Mouse (Mus musculus): ENCODE data around the gene Ski. TPM values are rescaled to one million over a fixed set of nuclear protein-coding genes. Genes with fewer than 3 reads are reported as not detected.

Gene Ski
- polyA plus RNA-seq, 1 experiment from 2014 or later, result 11.0 TPM

GRCm38 (mm10) chr4:155122444-155123040, 99.8 kb downstream of the Ski start:
- Histone ChIP-seq H3K27ac (peak overlapping the region; percentile 85), H3K27me3 (no peaks in the 10 kb centered on the region), H3K4me3 (no peak overlapping the region), H3K36me3 (no peaks in the 10 kb centered on the region), H3K4me2 (peak overlapping the region; percentile 37), H3K9ac (no peak overlapping the region), H3K4me1 (replicated peaks) (peaks cover 72% of the 10 kb centered on the region), H3K9me3 (replicated peaks) (no peaks in the 10 kb centered on the region)
- ATAC-seq (replicated peaks; ENCODE audit: insufficient number of reproducible peaks, insufficient read depth, low FRiP score, low read depth), result peak; percentile 56
- 12% methylated on average over 16 of the region's 16 CpGs for WGBS

- ATAC-seq (replicated peaks; ENCODE audit: insufficient number of reproducible peaks, insufficient read depth, low FRiP score, low read depth), result no peak
- no peak overlapping the region for H3K9ac ChIP-seq
These were observed 100.4 kb downstream of the Ski start for GRCm38 (mm10) chr4:155121915-155122443.

GRCm38 (mm10) chr4:155121222-155121621, 101.2 kb downstream of the Ski start:
- H3K27ac ChIP-seq, result no peak overlapping the region; the same call in 1 of the 2 replicates
- no peak overlapping the region for H3K9ac ChIP-seq
- no peaks in the 10 kb centered on the region for H3K27me3 ChIP-seq
- no peaks in the 10 kb centered on the region for H3K9me3 ChIP-seq (replicated peaks)
- H3K4me3 ChIP-seq, result no peak overlapping the region
- H3K4me1 ChIP-seq (replicated peaks), result peaks cover 62% of the 10 kb centered on the region
- H3K4me2 ChIP-seq, result no peak overlapping the region
- ATAC-seq (replicated peaks; ENCODE audit: insufficient number of reproducible peaks, insufficient read depth, low FRiP score, low read depth), result no peak
- 73% methylated on average over 6 of the region's 6 CpGs for WGBS
- H3K36me3 ChIP-seq, result no peaks in the 10 kb centered on the region

More at GRCm38 (mm10) chr4:155121915-155122443, 100.4 kb downstream of the Ski start:
- Histone ChIP-seq H3K9me3 (replicated peaks) (no peaks in the 10 kb centered on the region), H3K4me3 (no peak overlapping the region), H3K27ac (peak overlapping the region; percentile 85), H3K27me3 (no peaks in the 10 kb centered on the region), H3K4me1 (replicated peaks) (peaks cover 69% of the 10 kb centered on the region), H3K4me2 (peak overlapping the region; percentile 37; the same call in 1 of the 2 replicates), H3K36me3 (no peaks in the 10 kb centered on the region)
- WGBS, result 68% methylated on average over 6 of the region's 6 CpGs

GRCm38 (mm10) chr4:155120583-155120982, 101.8 kb downstream of the Ski start:
- peaks cover 55% of the 10 kb centered on the region for H3K4me1 ChIP-seq (replicated peaks)

GRCm38 (mm10) chr4:155120038-155120437, 102.4 kb downstream of the Ski start:
- H3K36me3 ChIP-seq, result no peaks in the 10 kb centered on the region
- WGBS, result 88% methylated on average over 7 of the region's 7 CpGs
- no peak for ATAC-seq (replicated peaks; ENCODE audit: insufficient number of reproducible peaks, insufficient read depth, low FRiP score, low read depth)
- H3K4me1 ChIP-seq (replicated peaks), result peaks cover 50% of the 10 kb centered on the region
- H3K9me3 ChIP-seq (replicated peaks), result no peaks in the 10 kb centered on the region
- H3K9ac ChIP-seq, result no peak overlapping the region
- no peak overlapping the region for H3K4me3 ChIP-seq
- H3K27ac ChIP-seq, result no peak overlapping the region
- H3K4me2 ChIP-seq, result no peak overlapping the region
- no peaks in the 10 kb centered on the region for H3K27me3 ChIP-seq

More at GRCm38 (mm10) chr4:155120583-155120982, 101.8 kb downstream of the Ski start:
- H3K9me3 ChIP-seq (replicated peaks), result no peaks in the 10 kb centered on the region
- H3K4me2 ChIP-seq, result no peak overlapping the region
- WGBS, result 57% methylated on average over 5 of the region's 5 CpGs
- no peaks in the 10 kb centered on the region for H3K27me3 ChIP-seq
- H3K36me3 ChIP-seq, result no peaks in the 10 kb centered on the region
- ATAC-seq (replicated peaks; ENCODE audit: insufficient number of reproducible peaks, insufficient read depth, low FRiP score, low read depth), result no peak
- H3K27ac ChIP-seq, result no peak overlapping the region
- H3K4me3 ChIP-seq, result no peak overlapping the region
- H3K9ac ChIP-seq, result no peak overlapping the region; the same call in 1 of the 2 replicates

- Histone ChIP-seq H3K4me2 (no peak overlapping the region), H3K9ac (no peak overlapping the region), H3K27me3 (no peaks in the 10 kb centered on the region), H3K4me1 (replicated peaks) (peaks cover 47% of the 10 kb centered on the region), H3K4me3 (no peak overlapping the region), H3K9me3 (replicated peaks) (no peaks in the 10 kb centered on the region), H3K36me3 (no peaks in the 10 kb centered on the region), H3K27ac (no peak overlapping the region)
- 94% methylated on average over 10 of the region's 10 CpGs for WGBS
- no peak for ATAC-seq (replicated peaks; ENCODE audit: insufficient number of reproducible peaks, insufficient read depth, low FRiP score, low read depth)
These were observed 104.1 kb downstream of the Ski start for GRCm38 (mm10) chr4:155118278-155118677.

GRCm38 (mm10) chr4:155117396-155117978, 104.9 kb downstream of the Ski start:
- ATAC-seq (replicated peaks; ENCODE audit: insufficient number of reproducible peaks, insufficient read depth, low FRiP score, low read depth), result no peak
- H3K27me3 ChIP-seq, result no peaks in the 10 kb centered on the region
- no peak overlapping the region for H3K27ac ChIP-seq
- no peaks in the 10 kb centered on the region for H3K36me3 ChIP-seq
- 73% methylated on average over 6 of the region's 6 CpGs for WGBS
- H3K9ac ChIP-seq, result no peak overlapping the region
- no peaks in the 10 kb centered on the region for H3K9me3 ChIP-seq (replicated peaks)
- H3K4me1 ChIP-seq (replicated peaks), result peaks cover 39% of the 10 kb centered on the region
- no peak overlapping the region for H3K4me3 ChIP-seq
- H3K4me2 ChIP-seq, result no peak overlapping the region

GRCm38 (mm10) chr4:155116607-155117006, 105.8 kb downstream of the Ski start:
- WGBS, result 74% methylated on average over 4 of the region's 4 CpGs
- H3K4me2 ChIP-seq, result no peak overlapping the region
- H3K4me3 ChIP-seq, result no peak overlapping the region
- no peaks in the 10 kb centered on the region for H3K27me3 ChIP-seq
- H3K36me3 ChIP-seq, result no peaks in the 10 kb centered on the region
- peaks cover 32% of the 10 kb centered on the region for H3K4me1 ChIP-seq (replicated peaks)
- H3K9me3 ChIP-seq (replicated peaks), result no peaks in the 10 kb centered on the region
- no peak overlapping the region for H3K9ac ChIP-seq
- H3K27ac ChIP-seq, result no peak overlapping the region
- no peak for ATAC-seq (replicated peaks; ENCODE audit: insufficient number of reproducible peaks, insufficient read depth, low FRiP score, low read depth)

- no peaks in the 10 kb centered on the region for H3K27me3 ChIP-seq
- no peak overlapping the region for H3K4me2 ChIP-seq
- H3K4me3 ChIP-seq, result no peak overlapping the region
- H3K36me3 ChIP-seq, result no peaks in the 10 kb centered on the region
- H3K9ac ChIP-seq, result no peak overlapping the region
- no peaks in the 10 kb centered on the region for H3K9me3 ChIP-seq (replicated peaks)
- ATAC-seq (replicated peaks; ENCODE audit: insufficient number of reproducible peaks, insufficient read depth, low FRiP score, low read depth), result no peak
- H3K4me1 ChIP-seq (replicated peaks), result peaks cover 18% of the 10 kb centered on the region
- 0 out of 2 replicates have a peak overlapping the region, but pooled peaks have one; percentile 9 for H3K27ac ChIP-seq
- 60% methylated on average over 8 of the region's 8 CpGs for WGBS
These were observed 108.5 kb downstream of the Ski start for GRCm38 (mm10) chr4:155113766-155114410.

- no peak for ATAC-seq (replicated peaks; ENCODE audit: insufficient number of reproducible peaks, insufficient read depth, low FRiP score, low read depth)
- H3K27me3 ChIP-seq, result no peaks in the 10 kb centered on the region
- WGBS, result 63% methylated on average over 5 of the region's 5 CpGs
- peaks cover 11% of the 10 kb centered on the region for H3K4me1 ChIP-seq (replicated peaks)
- H3K4me2 ChIP-seq, result no peak overlapping the region
- no peak overlapping the region for H3K4me3 ChIP-seq
- no peak overlapping the region for H3K9ac ChIP-seq
- H3K27ac ChIP-seq, result no peak overlapping the region
- H3K9me3 ChIP-seq (replicated peaks), result no peaks in the 10 kb centered on the region
- H3K36me3 ChIP-seq, result no peaks in the 10 kb centered on the region
These were observed 112.9 kb downstream of the Ski start for GRCm38 (mm10) chr4:155109471-155109870.

GRCm38 (mm10) chr4:155107886-155108285, 114.5 kb downstream of the Ski start:
- 79% methylated on average over 4 of the region's 4 CpGs for WGBS
- no peak for ATAC-seq (replicated peaks; ENCODE audit: insufficient number of reproducible peaks, insufficient read depth, low FRiP score, low read depth)

More at GRCm38 (mm10) chr4:155107886-155108285, 114.5 kb downstream of the Ski start:
- Histone ChIP-seq H3K9me3 (replicated peaks) (no peaks in the 10 kb centered on the region), H3K4me2 (no peak overlapping the region), H3K27me3 (no peaks in the 10 kb centered on the region), H3K27ac (no peak overlapping the region), H3K9ac (no peak overlapping the region), H3K36me3 (no peaks in the 10 kb centered on the region), H3K4me1 (replicated peaks) (no peaks in the 10 kb centered on the region), H3K4me3 (no peak overlapping the region)
